Mouse (Mus musculus) adrenal gland, adult 2 months (tissue): ENCODE results near the gene Fat4. TPM values are rescaled to one million over a fixed set of nuclear protein-coding genes. Genes with fewer than 3 reads are reported as not detected.

Experiments used
- DNase-seq: peaks from one replicate; pipeline ENCODE4 v3.0.0; 2021
- polyA plus RNA-seq: library from polyadenylated mRNA; depleted of rRNA; stranded (reverse); fragments of >200 nt; gene quantifications from 2 replicates; pipeline ENCODE4 v1.2.3, GENCODE M21; 2012
- total RNA-seq, 2 experiments: library from RNA; stranded (reverse); gene quantifications; 2 replicates each; pipeline ENCODE4 v1.2.3; 2021

The Fat4 gene
- total and polyA plus RNA-seq, 3 experiments, result 4.5 to 16.8 (median 12.1) TPM

GRCm38 (mm10) chr3:38962328-38962727 is 75.6 kb downstream of the Fat4 start:
- no peak for DNase-seq

DNA sequence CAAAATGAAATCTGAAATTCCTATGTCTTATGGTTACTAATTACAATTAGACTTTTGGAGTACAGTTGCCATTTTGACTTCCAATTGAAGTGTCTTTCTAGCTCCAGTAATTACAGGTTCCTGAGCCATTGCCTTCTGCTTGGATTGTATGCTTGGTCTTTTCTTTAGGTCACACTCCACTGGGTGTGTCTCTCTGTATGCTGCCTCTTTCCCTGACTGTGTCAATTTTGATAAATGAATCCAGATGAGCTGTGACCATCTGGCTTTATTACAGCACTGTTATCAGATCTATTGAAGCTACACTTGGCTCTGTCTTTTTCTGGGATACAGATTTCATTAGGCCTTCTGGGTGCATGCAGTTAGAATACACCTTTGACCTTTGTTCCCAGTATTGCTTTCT is 80.7 kb downstream of the Fat4 start:
- no peak for DNase-seq

- DNase-seq, result no peak
These were observed 99.6 kb downstream of the Fat4 start for GRCm38 (mm10) chr3:38986379-38986778.

GRCm38 (mm10) chr3:38989181-38989580 is 102.4 kb downstream of the Fat4 start:
- no peak for DNase-seq

GRCm38 (mm10) chr3:39000011-39000410 is 113.3 kb downstream of the Fat4 start:
- no peak for DNase-seq

- no peak for DNase-seq
These were observed 123.8 kb downstream of the Fat4 start for GRCm38 (mm10) chr3:39010544-39010943.

- peak; percentile 36 for DNase-seq
These were observed 130.9 kb downstream of the Fat4 start for GRCm38 (mm10) chr3:39017633-39018032.

DNA sequence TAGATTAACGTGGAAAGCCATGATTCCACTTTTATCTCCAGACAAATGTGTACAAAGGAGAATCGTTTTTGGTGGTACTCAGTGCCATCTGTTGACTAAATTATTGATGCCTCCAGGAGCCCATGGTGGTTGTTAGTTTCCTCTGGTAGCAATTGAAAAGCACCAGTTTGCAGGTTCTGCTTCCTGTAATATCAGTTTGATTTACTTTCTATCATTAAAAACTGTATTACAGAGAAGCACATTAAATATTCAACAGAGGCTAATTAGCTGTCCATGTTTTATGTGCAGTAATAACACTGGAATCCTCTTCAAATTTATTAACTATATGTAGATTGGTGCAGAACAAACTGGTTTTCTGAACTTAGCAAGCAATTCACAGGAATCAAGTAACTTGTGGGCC is 149.4 kb downstream of the Fat4 start:
- no peak for DNase-seq

DNA sequence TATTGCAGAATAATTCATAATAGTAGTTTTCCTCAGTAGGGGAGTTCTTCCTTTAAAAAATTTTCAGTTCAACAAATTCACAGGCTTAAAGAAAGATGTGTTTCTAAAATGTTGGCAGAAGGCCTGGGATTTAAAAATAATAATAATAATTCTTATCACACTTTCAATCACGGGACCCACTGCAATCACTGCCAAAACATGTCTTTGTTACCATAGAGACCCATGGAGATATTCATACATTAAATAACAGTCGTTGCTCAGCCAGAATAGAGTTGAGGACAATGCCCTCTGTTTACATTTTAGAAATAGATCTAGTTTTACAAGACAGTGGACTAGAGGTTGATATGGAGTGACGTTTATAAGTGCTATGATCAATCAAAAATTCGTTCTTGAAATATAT is 159.7 kb downstream of the Fat4 start:
- DNase-seq, result no peak

DNA sequence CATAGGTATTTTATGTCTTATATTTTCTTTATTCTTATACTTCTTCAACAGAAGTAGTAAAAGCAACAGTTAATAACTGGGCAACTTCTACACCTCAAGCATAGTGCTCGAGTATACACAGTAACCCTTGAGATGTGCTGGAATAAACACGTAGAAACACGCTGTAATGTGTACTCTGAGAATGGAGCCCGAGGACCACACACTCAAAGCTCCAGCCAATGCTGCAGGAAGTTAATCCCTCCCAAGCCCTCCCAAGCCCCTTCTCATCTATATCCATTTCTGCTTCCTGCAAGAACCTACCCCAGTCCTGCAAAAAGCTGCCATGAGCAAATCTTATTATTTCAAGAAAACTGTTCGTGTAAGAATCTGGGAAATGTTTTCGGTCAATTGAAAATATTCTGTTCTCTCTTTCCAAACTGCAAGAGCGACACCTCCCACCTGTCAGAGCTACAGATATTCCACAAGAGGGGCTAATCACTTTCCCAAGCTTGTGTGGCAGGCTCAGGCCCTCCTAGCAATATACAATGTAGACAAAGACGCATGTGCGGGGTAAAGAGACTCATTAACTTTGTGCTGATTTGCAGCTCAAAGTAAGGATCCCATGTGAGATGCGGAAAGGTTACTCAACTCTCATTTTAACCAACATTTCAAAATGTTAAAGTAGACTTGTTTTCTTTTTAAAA is 161.0 kb downstream of the Fat4 start:
- no peak for DNase-seq

GRCm38 (mm10) chr3:39048304-39048667 is 161.5 kb downstream of the Fat4 start:
- no peak for DNase-seq

DNA sequence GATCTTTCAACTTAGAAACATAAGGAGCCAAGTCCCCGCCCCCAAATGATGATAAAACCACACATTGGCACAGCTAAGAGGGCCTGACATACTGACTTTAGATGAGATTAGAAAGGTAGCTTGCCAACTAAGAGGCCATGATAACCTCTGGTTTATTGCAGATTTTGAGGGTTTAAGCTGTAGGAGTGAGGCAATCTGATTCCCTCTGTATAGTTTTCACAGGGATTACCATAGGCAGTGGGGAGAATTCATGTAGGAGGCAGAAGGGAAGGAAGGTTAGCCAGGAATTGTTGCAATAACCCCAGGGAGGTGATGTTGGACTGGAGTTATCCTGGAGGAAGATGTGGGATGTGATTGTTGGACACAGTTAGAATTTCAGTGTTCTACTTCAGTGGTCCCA is 163.4 kb downstream of the Fat4 start:
- no peak for DNase-seq

DNA sequence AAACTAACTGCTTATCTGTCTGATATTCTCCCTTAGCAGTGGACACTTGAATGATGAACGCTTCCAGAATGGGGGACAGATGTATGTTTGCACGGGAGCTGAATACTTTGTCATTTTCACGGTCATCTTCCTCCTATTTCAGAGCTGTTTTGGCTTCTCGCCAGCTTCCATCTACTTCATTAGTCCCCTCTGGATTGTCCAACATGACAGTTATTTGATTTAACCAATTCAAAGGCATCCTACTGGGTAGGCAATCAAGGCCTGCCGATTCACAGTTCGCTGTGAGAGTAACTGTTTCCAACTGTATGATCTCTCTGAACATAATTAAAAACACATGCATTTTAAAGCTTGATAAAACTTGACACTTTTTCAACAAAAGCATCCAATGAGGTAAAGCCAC is 166.3 kb downstream of the Fat4 start:
- peak; percentile 9 for DNase-seq
